Mouse (Mus musculus) liver, embryonic 13.5 days (tissue): Measurements from ENCODE around the gene Gid8. TPM values are rescaled to one million over a fixed set of nuclear protein-coding genes. Genes with fewer than 3 reads are reported as not detected.
A peak's percentile ranks its signal among the peaks of the same experiment; 100 is the strongest.

Experiments
- ATAC-seq: fragments of 200-750 bp; cut with Nextera tagmentation; 2 replicates; pipeline ENCODE4 v1.8.0; 2017; ENCODE audit warnings: low read depth, mild to moderate bottlenecking, moderate number of reproducible peaks, moderate library complexity
- DNase-seq: peaks from one replicate; pipeline ENCODE4 v3.0.0; 2022
- H3K27ac ChIP-seq: fragments of 300-500 bp; sonication (generic); 2 replicates; pipeline ENCODE4 v1.5.1; 2015; ENCODE audit warnings: moderate library complexity, mild to moderate bottlenecking, inconsistent platforms
- H3K27me3 ChIP-seq: fragments of 300-500 bp; sonication (generic); 2 replicates; pipeline ENCODE4 v1.6.1; 2015; ENCODE audit warnings: mild to moderate bottlenecking, inconsistent platforms
- H3K36me3 ChIP-seq: fragments of 300-500 bp; sonication (generic); 2 replicates; pipeline ENCODE4 v1.6.1; 2015; ENCODE audit warnings: mild to moderate bottlenecking, inconsistent platforms
- H3K4me1 ChIP-seq: fragments of 300-500 bp; sonication (generic); replicated peaks from 2 replicates; pipeline ENCODE4 v1.6.1; 2015; ENCODE audit warnings: inconsistent platforms
- H3K4me2 ChIP-seq: fragments of 300-500 bp; sonication (generic); 2 replicates; pipeline ENCODE4 v1.6.1; 2015; ENCODE audit warnings: inconsistent platforms, mild to moderate bottlenecking, moderate library complexity
- H3K4me3 ChIP-seq: fragments of 300-500 bp; sonication (generic); replicated peaks from 2 replicates; pipeline ENCODE4 v1.5.1; 2015; ENCODE audit warnings: mild to moderate bottlenecking, inconsistent platforms
- H3K9ac ChIP-seq: fragments of 300-500 bp; sonication (generic); 2 replicates; pipeline ENCODE4 v1.6.1; 2015; ENCODE audit warnings: mild to moderate bottlenecking, inconsistent platforms
- H3K9me3 ChIP-seq: fragments of 300-500 bp; sonication (generic); replicated peaks from 2 replicates; pipeline ENCODE4 v1.6.1; 2016; ENCODE audit warnings: inconsistent platforms
- WGBS: fragments of 180-500 bp; shearing (Covaris S2); methylation state at CpG from one replicate; pipeline ENCODE4 v1.1.7; 2015; ENCODE audit not compliant: insufficient replicate concordance; 5-methylcytosine and 5-hydroxymethylcytosine counted together
- polyA plus RNA-seq: library from polyadenylated mRNA; unstranded; fragments of >200 nt; fragmentation: Nextera tagmentation; extraction: Ambion mirVana; gene quantifications from 2 replicates; pipeline ENCODE4 v1.2.1, GENCODE M21; 2015

Gene Gid8
- polyA plus RNA-seq = 116 and 126 TPM in 2 replicates

DNA sequence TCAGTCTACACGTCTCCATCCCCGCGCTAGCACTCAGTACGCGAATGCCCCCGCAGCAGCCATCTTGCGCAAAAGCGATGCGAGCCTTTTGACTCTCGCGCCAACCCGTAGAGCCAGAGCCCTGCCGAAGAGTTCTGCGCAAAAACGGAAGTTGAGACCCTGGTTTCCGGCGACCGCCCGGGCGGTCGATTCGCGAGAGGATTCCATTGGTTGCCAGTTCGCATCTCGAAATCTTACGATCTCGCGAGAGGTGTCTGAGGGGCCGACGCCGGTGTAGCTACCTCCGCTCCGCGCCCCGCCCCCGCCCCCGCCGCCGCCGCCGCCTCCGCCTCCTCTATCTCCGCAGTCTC lies at the start of gene Gid8, which contains the start of gene Dido1:
Gene Gid8 (plus strand): TSS at position 195 of the 350 bp plus-strand sequence.
Gene Dido1 (minus strand): TSS at position 77 of the 350 bp plus-strand sequence.
- H3K9ac ChIP-seq = peak within 1 kb of the TSS; percentile 100
- under 1% methylated on average over 41 of the region's 43 CpGs for WGBS
- peaks cover 47% of the 10 kb centered on the region for H3K36me3 ChIP-seq
- DNase-seq = peak; percentile 89
- peak; percentile 79 for ATAC-seq
- peaks cover 69% of the 10 kb centered on the region for H3K4me1 ChIP-seq
- peak within 1 kb of the TSS; percentile 86 for H3K4me2 ChIP-seq
- H3K27me3 ChIP-seq = no peaks in the 10 kb centered on the region
- no peaks in the 10 kb centered on the region for H3K9me3 ChIP-seq
- peak within 1 kb of the TSS; percentile 99 for H3K27ac ChIP-seq
- peak within 1 kb of the TSS; percentile 99 for H3K4me3 ChIP-seq

- Histone ChIP-seq H3K9me3 (no peaks in the 10 kb centered on the region), H3K4me2 (no peak overlapping the region), H3K4me1 (peaks cover 10% of the 10 kb centered on the region; the same call in 1 of the 2 replicates), H3K27me3 (no peaks in the 10 kb centered on the region), H3K4me3 (no peak overlapping the region), H3K9ac (no peak overlapping the region), H3K36me3 (peaks cover 39% of the 10 kb centered on the region), H3K27ac (no peak overlapping the region)
- DNase-seq (no peak), ATAC-seq (no peak)
- WGBS = 86% methylated on average over 5 of the region's 5 CpGs
Observed at GRCm38 (mm10) chr2:180660521-180660920, 49.4 kb upstream of the Gid8 start.

DNA sequence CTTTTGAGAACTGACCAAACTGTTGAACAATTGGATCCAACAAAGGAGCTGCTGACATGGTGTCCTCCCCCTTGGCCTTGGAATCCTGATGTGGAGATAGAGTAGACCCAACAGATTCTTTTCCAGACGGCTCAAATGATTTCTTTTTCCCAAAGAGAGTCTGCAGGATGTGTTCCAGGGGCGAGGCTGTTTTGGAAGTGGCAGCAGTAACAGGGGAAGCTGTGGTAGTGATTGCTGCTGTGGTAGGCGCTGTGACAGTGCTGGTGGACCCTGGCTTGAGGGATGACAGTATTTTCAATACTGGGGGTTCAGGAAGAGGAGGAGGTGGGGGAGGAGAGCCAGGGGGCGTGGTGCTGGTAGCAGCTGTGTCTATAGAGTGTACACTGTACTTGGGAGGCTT lies 47.9 kb upstream of the Gid8 start:
- no peak for DNase-seq
- ATAC-seq = no peak

DNA sequence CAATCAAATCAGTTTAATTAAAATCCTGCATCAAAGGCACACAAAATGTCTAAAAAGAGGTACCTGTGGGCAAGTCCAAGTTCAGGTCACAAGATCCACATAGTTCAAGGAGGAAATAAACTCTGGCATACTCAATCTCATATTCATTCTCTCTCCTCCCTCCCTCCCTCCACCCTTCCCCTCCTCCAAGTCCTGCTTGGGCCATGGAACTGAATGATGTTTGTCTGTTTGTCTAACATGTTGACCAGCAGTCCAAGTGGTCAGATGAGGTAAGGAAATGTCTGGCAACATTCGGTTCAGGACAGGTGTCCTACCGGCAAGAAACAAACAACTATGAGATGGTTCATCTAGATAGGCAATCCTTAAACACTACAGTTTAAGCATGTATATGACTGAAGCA lies 33.2 kb upstream of the Gid8 start:
- no peak for ATAC-seq
- DNase-seq = no peak
- no peak overlapping the region for H3K27ac ChIP-seq
- no peak overlapping the region for H3K4me3 ChIP-seq
- WGBS = 73% methylated on average over 2 of the region's 2 CpGs
- no peaks in the 10 kb centered on the region for H3K27me3 ChIP-seq
- no peak overlapping the region for H3K9ac ChIP-seq
- H3K4me2 ChIP-seq = no peak overlapping the region
- H3K36me3 ChIP-seq = peaks cover 64% of the 10 kb centered on the region
- H3K9me3 ChIP-seq = no peaks in the 10 kb centered on the region
- H3K4me1 ChIP-seq = peaks cover 9% of the 10 kb centered on the region

More for the DNA sequence above, 47.9 kb upstream of the Gid8 start:
- no peak overlapping the region for H3K27ac ChIP-seq
- H3K9me3 ChIP-seq = no peaks in the 10 kb centered on the region
- no peaks in the 10 kb centered on the region for H3K27me3 ChIP-seq
- H3K4me3 ChIP-seq = no peak overlapping the region
- 90% methylated on average over 4 of the region's 4 CpGs for WGBS
- peaks cover 10% of the 10 kb centered on the region; the same call in 1 of the 2 replicates for H3K4me1 ChIP-seq
- H3K36me3 ChIP-seq = peaks cover 54% of the 10 kb centered on the region
- no peak overlapping the region for H3K4me2 ChIP-seq
- no peak overlapping the region for H3K9ac ChIP-seq

GRCm38 (mm10) chr2:180678609-180679140 lies 31.2 kb upstream of the Gid8 start:
- Histone ChIP-seq H3K27ac (no peak overlapping the region), H3K27me3 (no peaks in the 10 kb centered on the region), H3K4me1 (peaks cover 17% of the 10 kb centered on the region), H3K9ac (no peak overlapping the region), H3K4me3 (no peak overlapping the region), H3K36me3 (peaks cover 64% of the 10 kb centered on the region), H3K4me2 (no peak overlapping the region), H3K9me3 (no peaks in the 10 kb centered on the region)
- ATAC-seq (peak; percentile 50), DNase-seq (peak; percentile 59)
- WGBS = 27% methylated on average over 4 of the region's 4 CpGs

- peaks cover 41% of the 10 kb centered on the region for H3K4me1 ChIP-seq
- H3K27ac ChIP-seq = no peak overlapping the region
- H3K4me3 ChIP-seq = no peak overlapping the region
- no peak overlapping the region for H3K4me2 ChIP-seq
- no peak for DNase-seq
- no peak overlapping the region for H3K9ac ChIP-seq
- no peaks in the 10 kb centered on the region for H3K27me3 ChIP-seq
- ATAC-seq = no peak
- H3K9me3 ChIP-seq = no peaks in the 10 kb centered on the region
- peaks cover 68% of the 10 kb centered on the region for H3K36me3 ChIP-seq
- WGBS = 70% methylated on average over 2 of the region's 2 CpGs
Observed at GRCm38 (mm10) chr2:180681225-180681624, 28.7 kb upstream of the Gid8 start.

DNA sequence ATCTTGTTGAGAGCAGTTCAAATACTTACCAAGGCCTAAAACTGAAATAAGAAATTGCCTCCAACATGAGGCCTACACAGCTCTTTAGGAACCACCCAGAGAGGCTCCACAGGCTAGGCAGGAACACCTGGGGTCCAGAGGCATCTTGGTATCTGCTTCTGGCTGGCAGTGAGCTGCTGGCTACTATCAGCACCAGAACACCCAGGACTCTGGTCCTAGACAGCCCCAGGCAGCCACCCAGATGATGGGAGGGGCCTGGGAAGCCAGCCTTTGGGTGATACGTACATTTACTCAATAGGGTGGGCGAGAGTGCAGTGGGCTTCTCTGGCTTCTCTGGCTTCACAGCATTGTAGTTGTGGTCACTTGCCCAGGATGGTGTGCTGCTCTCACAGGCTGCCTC lies 26.4 kb upstream of the Gid8 start:
- no peak overlapping the region; the same call in 1 of the 2 replicates for H3K9ac ChIP-seq
- H3K36me3 ChIP-seq = peaks cover 90% of the 10 kb centered on the region
- WGBS = 74% methylated on average over 2 of the region's 2 CpGs
- peak; percentile 44 for DNase-seq
- peak overlapping the region; percentile 35 for H3K27ac ChIP-seq
- no peaks in the 10 kb centered on the region for H3K27me3 ChIP-seq
- peak; percentile 81 for ATAC-seq
- H3K9me3 ChIP-seq = no peaks in the 10 kb centered on the region
- 0 out of 2 replicates have a peak overlapping the region, but pooled peaks have one; percentile 2 for H3K4me2 ChIP-seq
- H3K4me3 ChIP-seq = no peak overlapping the region
- H3K4me1 ChIP-seq = peaks cover 43% of the 10 kb centered on the region

DNA sequence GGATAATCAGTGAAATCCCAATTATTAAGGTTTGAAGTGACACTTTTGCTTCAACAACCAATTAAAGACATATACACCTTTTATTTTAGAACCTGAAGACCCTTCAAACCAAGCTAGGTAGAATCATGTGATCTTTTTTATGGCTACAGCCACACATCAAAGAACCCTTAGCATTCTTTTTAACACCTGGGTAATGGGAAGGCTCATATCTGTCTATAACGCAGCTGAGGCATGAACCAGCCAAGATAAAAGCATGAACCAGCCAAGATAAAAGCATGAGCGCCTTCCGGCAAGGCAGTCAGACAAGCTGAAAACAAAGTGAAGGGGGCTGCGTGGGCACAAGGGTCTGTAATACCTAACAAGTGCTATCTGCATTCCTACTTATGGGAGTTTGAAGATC lies 25.9 kb upstream of the Gid8 start:
- H3K4me3 ChIP-seq = no peak overlapping the region
- 55% methylated on average over 4 of the region's 4 CpGs for WGBS
- H3K4me2 ChIP-seq = 0 out of 2 replicates have a peak overlapping the region, but pooled peaks have one; percentile 2
- no peaks in the 10 kb centered on the region for H3K9me3 ChIP-seq
- ATAC-seq (no peak), DNase-seq (no peak)
- peaks cover 41% of the 10 kb centered on the region for H3K4me1 ChIP-seq
- peak overlapping the region; percentile 5; the same call in 1 of the 2 replicates for H3K9ac ChIP-seq
- H3K27me3 ChIP-seq = no peaks in the 10 kb centered on the region
- peak overlapping the region; percentile 35 for H3K27ac ChIP-seq
- peaks cover 95% of the 10 kb centered on the region for H3K36me3 ChIP-seq

DNA sequence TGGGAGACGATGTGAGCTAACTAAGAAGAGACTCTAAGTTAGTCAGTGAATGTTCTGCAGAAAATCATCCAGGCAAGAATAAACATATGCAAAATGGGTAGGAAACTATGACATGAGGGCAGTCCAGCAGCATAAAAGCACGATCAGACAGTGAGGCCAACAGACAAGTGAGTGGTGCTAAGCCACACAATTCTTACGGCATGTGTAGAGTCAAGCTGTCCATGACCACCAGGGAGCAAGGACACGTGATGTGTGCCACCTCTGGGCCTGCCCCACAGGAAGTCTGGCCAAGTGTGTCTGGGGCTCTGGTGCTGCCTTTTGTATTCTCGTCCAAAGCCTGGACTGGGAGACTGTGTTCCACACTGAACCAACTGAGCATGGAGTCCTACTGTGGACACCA lies 20.1 kb upstream of the Gid8 start:
- no peak for ATAC-seq
- Histone ChIP-seq H3K4me2 (no peak overlapping the region), H3K27ac (no peak overlapping the region), H3K9ac (no peak overlapping the region), H3K27me3 (no peaks in the 10 kb centered on the region), H3K4me1 (peaks cover 40% of the 10 kb centered on the region), H3K36me3 (peaks cover 68% of the 10 kb centered on the region), H3K9me3 (no peaks in the 10 kb centered on the region), H3K4me3 (no peak overlapping the region)
- DNase-seq = no peak
- 81% methylated on average over 5 of the region's 5 CpGs for WGBS

- H3K9ac ChIP-seq = no peak overlapping the region
Observed at GRCm38 (mm10) chr2:180692630-180693029, 17.3 kb upstream of the Gid8 start.

GRCm38 (mm10) chr2:180695176-180695575 lies 14.7 kb upstream of the Gid8 start:
- Histone ChIP-seq H3K36me3 (peaks cover 14% of the 10 kb centered on the region), H3K4me2 (no peak overlapping the region), H3K9me3 (no peaks in the 10 kb centered on the region), H3K4me3 (no peak overlapping the region), H3K27ac (no peak overlapping the region), H3K4me1 (peaks cover 76% of the 10 kb centered on the region), H3K27me3 (no peaks in the 10 kb centered on the region), H3K9ac (no peak overlapping the region)
- DNase-seq = no peak
- WGBS = 41% methylated on average over 2 of the region's 2 CpGs
- no peak for ATAC-seq

More at GRCm38 (mm10) chr2:180692630-180693029, 17.3 kb upstream of the Gid8 start:
- 11% methylated on average over 1 of the region's 1 CpGs for WGBS
- Histone ChIP-seq H3K27ac (peak overlapping the region; percentile 21), H3K4me2 (no peak overlapping the region), H3K36me3 (peaks cover 40% of the 10 kb centered on the region), H3K9me3 (no peaks in the 10 kb centered on the region), H3K4me3 (no peak overlapping the region), H3K4me1 (peaks cover 51% of the 10 kb centered on the region), H3K27me3 (no peaks in the 10 kb centered on the region)
- DNase-seq = no peak
- no peak for ATAC-seq

- peak overlapping the region; percentile 86 for H3K4me3 ChIP-seq
- H3K27me3 ChIP-seq = no peaks in the 10 kb centered on the region
- peak overlapping the region; percentile 97 for H3K9ac ChIP-seq
- peak overlapping the region; percentile 93 for H3K27ac ChIP-seq
- H3K36me3 ChIP-seq = peaks cover 8% of the 10 kb centered on the region; the same call in 1 of the 2 replicates
- DNase-seq (no peak), ATAC-seq (no peak)
- H3K4me2 ChIP-seq = peak overlapping the region; percentile 90
- no peaks in the 10 kb centered on the region for H3K9me3 ChIP-seq
- peaks cover 91% of the 10 kb centered on the region for H3K4me1 ChIP-seq
- 47% methylated on average over 5 of the region's 5 CpGs for WGBS
Observed at GRCm38 (mm10) chr2:180700457-180700856, 9.5 kb upstream of the Gid8 start.
